Mouse (Mus musculus) heart, postnatal 36 days (tissue): ENCODE results near the gene Tdrd9. TPM values are rescaled to one million over a fixed set of nuclear protein-coding genes. Genes with fewer than 3 reads are reported as not detected.

Experiments
- DNase-seq, 2 experiments: peaks; one replicate each; pipeline ENCODE4 v3.0.0; 2021 to 2022
- intact Hi-C: fragments of 180-260 bp; cut with DNase I; formaldehyde crosslinking; loops from one replicate; pipeline ENCODE4 v1.15.1; 2025
- microRNA-seq, 2 experiments: library from miRNA; unstranded; fragments of <30 nt; microRNA quantifications; one replicate each; pipeline ENCODE4 v1.2.0; 2021; ENCODE audit warnings: borderline number of aligned reads in 2 of 2
- total RNA-seq, 2 experiments: library from RNA; stranded (reverse); gene quantifications; 2 replicates each; pipeline ENCODE4 v1.2.3; 2021

Tdrd9 gene
- total RNA-seq, 2 experiments from 2014 or later: 0.33 TPM; not detected in 1

- intact Hi-C loops: loop anchor here (10.0 kb wide), 1 partner anchor 422 kb away; the partner anchor contains the start of genes Ckb and Trmt61a
- peak in 1 of 2 experiments; percentile 20 for DNase-seq
Observed at GRCm38 (mm10) chr12:112096733-112097117, 125.4 kb downstream of the Tdrd9 start.

DNA sequence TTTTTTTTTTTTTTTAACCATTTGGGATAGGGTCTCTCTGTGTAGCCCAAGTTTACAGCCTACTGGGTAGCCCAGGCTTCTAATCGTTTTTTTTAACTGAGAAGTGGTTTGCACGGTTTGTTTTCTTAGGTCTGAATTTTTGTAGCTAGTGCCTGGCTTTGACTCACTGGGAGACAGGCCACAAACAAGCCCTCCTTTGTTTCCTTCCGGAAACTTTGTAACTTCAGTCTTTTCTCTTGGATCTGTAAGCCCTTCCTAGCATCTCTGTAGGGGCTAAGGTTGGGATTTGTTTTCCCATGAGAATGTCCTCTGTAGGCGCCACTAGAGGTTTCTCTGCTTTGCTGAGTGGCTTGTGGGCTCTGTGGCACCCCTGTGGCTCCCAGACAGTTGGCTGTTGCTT is 128.7 kb downstream of the Tdrd9 start:
- DNase-seq: no peak
- intact Hi-C loops: no loop called here

DNA sequence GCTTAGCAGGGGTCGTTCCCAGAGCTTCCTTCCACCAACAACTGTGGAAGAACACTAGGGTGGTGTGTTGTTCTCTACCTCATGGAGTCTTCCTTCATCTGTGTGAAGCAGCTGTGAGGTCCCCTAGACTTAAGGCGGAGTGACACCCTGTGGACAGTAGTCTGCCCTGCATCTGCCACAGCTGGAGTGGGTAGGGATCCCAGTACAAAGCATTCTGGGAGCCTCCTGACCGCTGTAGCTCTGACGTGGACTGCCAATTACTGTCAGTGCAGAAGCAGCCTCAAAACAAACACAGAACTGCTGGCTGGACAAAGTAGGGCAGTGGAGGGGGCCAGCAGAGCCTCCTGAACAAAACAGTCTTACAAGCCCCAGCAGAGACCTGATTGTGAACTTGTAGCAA is 129.7 kb downstream of the Tdrd9 start:
- no peak for DNase-seq
- intact Hi-C loops: no loop called here

DNA sequence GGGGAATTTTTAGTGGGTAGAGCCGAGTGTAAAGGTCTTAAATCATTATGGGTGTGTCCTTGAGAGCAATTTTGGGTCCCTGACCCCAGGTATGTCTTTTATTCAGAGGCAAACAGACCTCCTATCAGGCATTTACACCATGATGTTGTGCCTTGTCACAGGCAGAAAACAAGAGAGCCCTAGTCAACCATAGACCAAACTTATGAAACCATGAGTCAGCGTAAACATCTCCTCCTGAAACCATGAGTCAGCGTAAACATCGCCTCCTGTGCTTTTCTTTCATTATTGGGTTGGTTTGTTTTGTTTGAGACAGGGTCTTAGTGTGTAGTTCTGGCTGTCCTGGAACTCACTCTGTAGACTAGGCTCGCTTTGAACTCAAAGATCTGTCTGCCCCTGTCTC is 131.8 kb downstream of the Tdrd9 start:
- DNase-seq: no peak
- intact Hi-C loops: no loop called here

GRCm38 (mm10) chr12:112104890-112105289 is 133.5 kb downstream of the Tdrd9 start:
- DNase-seq: no peak
- intact Hi-C loops: no loop called here

GRCm38 (mm10) chr12:112106541-112106971 is 135.2 kb downstream of the Tdrd9 start, which contains the start of gene Aspg:
Aspg (plus strand) TSS chr12:112106679.
- intact Hi-C loops: no loop called here
- no peak for DNase-seq

DNA sequence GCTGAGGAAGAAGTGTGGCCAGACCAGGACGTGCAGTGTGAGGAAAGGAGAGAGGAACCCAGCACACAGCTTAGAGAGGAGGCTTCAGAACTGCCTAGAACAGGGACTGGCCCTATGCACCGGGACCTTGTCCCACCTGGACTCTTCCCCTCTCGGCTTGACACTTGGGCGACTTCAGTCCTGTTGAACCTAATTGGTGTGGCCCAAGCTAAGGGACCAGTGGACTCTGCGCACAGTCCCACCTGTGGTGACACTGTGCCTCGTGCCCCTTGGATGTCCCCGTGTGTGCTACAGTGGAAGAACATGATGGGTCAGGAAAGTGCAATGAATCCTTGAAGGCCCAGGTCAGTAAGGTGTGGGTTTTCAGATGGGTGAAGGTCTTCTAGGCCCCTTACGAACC is 136.3 kb downstream of the Tdrd9 start:
- DNase-seq: no peak
- intact Hi-C loops: no loop called here

DNA sequence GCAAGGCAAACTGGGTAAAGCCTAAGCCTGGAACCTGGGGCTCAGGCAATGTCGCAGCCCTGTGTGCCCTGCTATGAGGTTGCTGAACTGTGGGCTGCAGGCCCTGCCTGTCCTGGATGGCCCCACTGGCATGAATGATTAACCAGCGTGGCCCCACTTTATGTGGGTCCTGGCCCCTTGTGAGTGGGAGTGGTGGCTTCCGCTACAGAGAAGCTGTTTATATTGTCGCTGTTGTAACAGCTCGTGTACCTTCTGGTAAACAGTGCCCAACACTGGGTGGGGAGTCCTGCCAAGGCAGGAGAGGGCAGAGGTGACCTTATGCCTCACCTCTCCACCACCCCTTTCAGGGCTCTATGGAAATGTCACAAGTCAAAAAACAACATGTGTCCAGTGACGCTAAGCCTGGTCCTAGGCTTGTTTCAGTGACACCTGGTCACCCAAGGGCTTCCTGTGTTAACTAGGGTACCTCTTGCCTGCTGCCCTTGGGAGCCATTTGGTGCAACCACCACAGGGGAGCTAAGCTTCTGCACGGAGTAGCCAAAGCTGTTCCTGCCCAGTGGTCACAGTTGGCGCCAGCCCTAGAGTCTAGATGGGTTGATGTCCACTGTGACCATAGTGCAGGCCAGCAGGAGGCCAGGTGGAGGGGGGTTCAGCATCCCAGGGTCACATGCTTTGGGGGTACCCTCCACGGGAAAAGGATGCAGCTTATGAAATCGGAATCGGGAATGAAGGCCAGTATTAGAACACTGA is 137.5 kb downstream of the Tdrd9 start:
- intact Hi-C loops: no loop called here
- no peak for DNase-seq

GRCm38 (mm10) chr12:112109701-112110100 is 138.3 kb downstream of the Tdrd9 start:
- intact Hi-C loops: no loop called here
- DNase-seq: no peak

DNA sequence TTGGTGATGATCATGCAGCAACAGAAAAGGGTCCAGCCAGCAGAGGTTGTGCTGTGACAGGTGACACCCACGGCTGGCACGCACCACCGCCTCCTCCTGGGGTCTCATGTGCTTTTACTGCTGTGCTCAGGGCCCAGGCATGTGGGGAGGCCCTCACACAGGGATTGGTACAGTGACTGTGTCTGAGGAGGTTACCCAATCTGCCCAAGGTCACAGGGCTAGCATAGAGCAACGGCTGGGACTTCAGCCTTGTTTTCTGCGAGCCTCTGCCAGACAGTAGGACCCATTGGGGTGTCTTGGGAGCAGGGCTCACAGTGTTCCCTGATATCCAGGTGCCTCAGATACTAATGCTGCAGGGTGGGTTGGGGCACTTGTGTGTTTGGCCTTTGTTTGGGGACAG is 140.0 kb downstream of the Tdrd9 start:
- no peak for DNase-seq
- intact Hi-C loops: no loop called here

GRCm38 (mm10) chr12:112112235-112112634 is 140.9 kb downstream of the Tdrd9 start:
- intact Hi-C loops: no loop called here
- DNase-seq: no peak

- intact Hi-C loops: loop anchor here (1.0 kb wide), 3 partner anchors 27 to 430 kb away; no protein-coding TSS in a partner anchor
- no peak for DNase-seq
Observed at GRCm38 (mm10) chr12:112112686-112113396, 141.5 kb downstream of the Tdrd9 start.

DNA sequence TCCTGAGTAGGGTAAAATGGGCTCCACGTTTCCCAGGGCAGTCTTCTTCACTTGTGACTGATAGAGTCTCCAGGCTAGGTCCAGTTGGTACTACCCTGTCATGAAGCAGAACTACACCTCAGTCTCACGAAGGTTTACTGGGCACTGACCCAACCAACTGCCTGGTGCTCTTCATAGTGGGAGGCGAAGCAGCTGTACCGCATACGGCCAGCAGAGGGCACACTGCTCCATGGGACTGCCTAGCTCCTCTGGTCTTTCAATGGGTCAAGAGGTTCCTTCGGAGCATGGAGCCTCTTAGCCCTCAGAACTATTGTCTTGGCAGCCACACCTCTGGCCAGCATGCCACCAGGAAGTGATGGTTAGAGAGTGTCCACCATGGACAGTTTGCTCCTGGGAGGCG is 142.4 kb downstream of the Tdrd9 start:
- peak; percentile 89 to 92 for DNase-seq
- intact Hi-C loops: loop anchor here (1.0 kb wide), 3 partner anchors 27 to 430 kb away; no protein-coding TSS in a partner anchor

GRCm38 (mm10) chr12:112117006-112117405 is 145.6 kb downstream of the Tdrd9 start:
- intact Hi-C loops: no loop called here
- no peak for DNase-seq

DNA sequence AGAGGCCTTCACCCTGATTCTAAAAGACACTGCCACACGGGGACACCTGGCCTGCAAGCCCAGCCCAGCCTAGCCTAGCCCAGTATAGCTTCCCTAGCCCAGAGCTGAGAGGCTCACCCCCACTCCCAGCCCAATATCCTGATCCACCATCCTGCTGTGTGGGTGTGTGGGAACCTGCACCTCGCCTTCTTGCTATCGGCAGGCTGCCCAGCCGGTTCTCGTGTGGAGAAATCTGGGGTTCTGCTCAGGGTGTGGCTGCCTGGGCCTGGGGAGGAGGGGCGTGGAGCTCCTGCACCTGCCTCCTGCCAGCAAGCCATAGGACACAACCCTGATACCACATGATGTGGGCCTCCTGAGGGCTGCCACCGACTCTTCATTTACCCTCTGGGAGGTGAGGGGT is 146.3 kb downstream of the Tdrd9 start:
- intact Hi-C loops: no loop called here
- DNase-seq: no peak

Small RNA genes lying within 50 kb of the gene (microRNA-seq; reads per million reads assigned to microRNA genes)
- gene Mir3073a (0 reads per million in 2 experiments), gene Mir3073b (0 reads per million in 2 experiments)

Other genes with a start within 250 kb of the Tdrd9 start
- gene Klc1, start 212.7 kb upstream of the Tdrd9 start, total RNA-seq: 10 to 100 TPM; 84.4 to 94.2 TPM
- gene Xrcc3, start 157.7 kb upstream of the Tdrd9 start, total RNA-seq: 1 to 10 TPM in 1 of 2 experiments, under 1 TPM in 1; 0.76 to 1.9 TPM
- gene Zfyve21, start 157.4 kb upstream of the Tdrd9 start, total RNA-seq: 10 to 100 TPM; 65.3 to 66.5 TPM
- 10 to 100 TPM; 19.7 to 20.3 TPM for gene Ppp1r13b, start 63.4 kb upstream of the Tdrd9 start, total RNA-seq
- gene Atp5mpl, start 4.6 kb upstream of the Tdrd9 start, total RNA-seq: 1,000 to 10,000 TPM; 1,342 to 1,403 TPM
- gene Rd3l, start 9.8 kb downstream of the Tdrd9 start, total RNA-seq: under 1 TPM in 1 of 2 experiments, not detected in 1; 0.65 TPM
- under 1 TPM; 0.57 to 0.69 TPM for gene Aspg, start 135.1 kb downstream of the Tdrd9 start, total RNA-seq
- gene Kif26a, start 174.6 kb downstream of the Tdrd9 start, total RNA-seq: 10 to 100 TPM; 13.8 to 15.5 TPM